Mouse (Mus musculus): ENCODE results near the gene Fbxo47. TPM values are rescaled to one million over a fixed set of nuclear protein-coding genes. Genes with fewer than 3 reads are reported as not detected.
"Not testable (repeated sequence)": the region's sequence is repeated elsewhere in the genome, so short reads cannot be mapped to it uniquely, and the experiment has no call there.

Gene Fbxo47
- polyA plus RNA-seq, 1 experiment from 2014 or later: 0.63 TPM

- Histone ChIP-seq H3K9ac (replicated peaks; ENCODE audit: low read depth, low read length) (no peak overlapping the region), H3K4me1 (replicated peaks; ENCODE audit: control insufficient read depth, insufficient read depth, low read length) (0 out of 2 replicates have a peak, but pooled peaks cover 2% of the 10 kb centered on the region), H3K36me3 (ENCODE audit: control insufficient read depth, insufficient read depth) (no peaks in the 10 kb centered on the region), H3K27me3 (replicated peaks; ENCODE audit: control insufficient read depth, insufficient read depth, low read length) (no peaks in the 10 kb centered on the region), H3K27ac (ENCODE audit: low read length) (no peak overlapping the region), H3K9me3 (ENCODE audit: control insufficient read depth, low read length) (no peaks in the 10 kb centered on the region), H3K4me2 (ENCODE audit: low read length) (no peak overlapping the region), H3K4me3 (replicated peaks; ENCODE audit: low read length) (no peak overlapping the region)
- 98% methylated on average over 2 of the region's 2 CpGs for WGBS
- no peak for ATAC-seq
Observed at GRCm38 (mm10) chr11:97885296-97885915, 1.5 kb upstream of the Fbxo47 start.

- ATAC-seq: 0 out of 2 replicates have a peak, but pooled peaks have one; percentile 1
- Histone ChIP-seq H3K27me3 (replicated peaks; ENCODE audit: control insufficient read depth, insufficient read depth, low read length) (no peaks in the 10 kb centered on the region), H3K4me3 (replicated peaks; ENCODE audit: low read length) (peak overlapping the region; percentile 52), H3K4me2 (ENCODE audit: low read length) (peak overlapping the region; percentile 49), H3K9me3 (ENCODE audit: control insufficient read depth, low read length) (no peaks in the 10 kb centered on the region), H3K9ac (replicated peaks; ENCODE audit: low read depth, low read length) (peak overlapping the region; percentile 49), H3K36me3 (ENCODE audit: control insufficient read depth, insufficient read depth) (no peaks in the 10 kb centered on the region), H3K27ac (ENCODE audit: low read length) (peak overlapping the region; percentile 87), H3K4me1 (replicated peaks; ENCODE audit: control insufficient read depth, insufficient read depth, low read length) (0 out of 2 replicates have a peak, but pooled peaks cover 2% of the 10 kb centered on the region)
- WGBS: 27% methylated on average over 7 of the region's 7 CpGs
Observed at GRCm38 (mm10) chr11:97884601-97885185, 739 bp upstream of the Fbxo47 start.

GRCm38 (mm10) chr11:97883542-97883917 lies 424 bp downstream of the Fbxo47 start:
- Histone ChIP-seq H3K27me3 (replicated peaks; ENCODE audit: control insufficient read depth, insufficient read depth, low read length) (no peaks in the 10 kb centered on the region), H3K4me2 (ENCODE audit: low read length) (peak overlapping the region; percentile 49), H3K9ac (replicated peaks; ENCODE audit: low read depth, low read length) (peak overlapping the region; percentile 20; the same call in 1 of the 2 replicates), H3K4me1 (replicated peaks; ENCODE audit: control insufficient read depth, insufficient read depth, low read length) (0 out of 2 replicates have a peak, but pooled peaks cover 2% of the 10 kb centered on the region), H3K27ac (ENCODE audit: low read length) (peak overlapping the region; percentile 76), H3K36me3 (ENCODE audit: control insufficient read depth, insufficient read depth) (no peaks in the 10 kb centered on the region), H3K4me3 (replicated peaks; ENCODE audit: low read length) (peak overlapping the region; percentile 52), H3K9me3 (ENCODE audit: control insufficient read depth, low read length) (no peaks in the 10 kb centered on the region)
- ATAC-seq: peak; percentile 9; the same call in 1 of the 2 replicates
- WGBS: 3% methylated on average over 26 of the region's 26 CpGs

- Histone ChIP-seq H3K36me3 (ENCODE audit: control insufficient read depth, insufficient read depth) (no peaks in the 10 kb centered on the region), H3K27ac (ENCODE audit: low read length) (no peak overlapping the region), H3K4me3 (replicated peaks; ENCODE audit: low read length) (no peak overlapping the region), H3K9me3 (ENCODE audit: control insufficient read depth, low read length) (no peaks in the 10 kb centered on the region), H3K4me1 (replicated peaks; ENCODE audit: control insufficient read depth, insufficient read depth, low read length) (0 out of 2 replicates have a peak, but pooled peaks cover 2% of the 10 kb centered on the region), H3K27me3 (replicated peaks; ENCODE audit: control insufficient read depth, insufficient read depth, low read length) (no peaks in the 10 kb centered on the region), H3K4me2 (ENCODE audit: low read length) (no peak overlapping the region), H3K9ac (replicated peaks; ENCODE audit: low read depth, low read length) (no peak overlapping the region)
- no peak for ATAC-seq
- 96% methylated on average over 4 of the region's 4 CpGs for WGBS
Observed at GRCm38 (mm10) chr11:97880362-97880761, 3.6 kb downstream of the Fbxo47 start.

GRCm38 (mm10) chr11:97877341-97877740 lies 6.6 kb downstream of the Fbxo47 start:
- Histone ChIP-seq H3K4me3 (replicated peaks; ENCODE audit: low read length) (no peak overlapping the region), H3K36me3 (ENCODE audit: control insufficient read depth, insufficient read depth) (no peaks in the 10 kb centered on the region), H3K27ac (ENCODE audit: low read length) (no peak overlapping the region), H3K4me1 (replicated peaks; ENCODE audit: control insufficient read depth, insufficient read depth, low read length) (no peaks in the 10 kb centered on the region), H3K27me3 (replicated peaks; ENCODE audit: control insufficient read depth, insufficient read depth, low read length) (no peaks in the 10 kb centered on the region), H3K9ac (replicated peaks; ENCODE audit: low read depth, low read length) (no peak overlapping the region), H3K9me3 (ENCODE audit: control insufficient read depth, low read length) (no peaks in the 10 kb centered on the region), H3K4me2 (ENCODE audit: low read length) (no peak overlapping the region)
- no peak for ATAC-seq
- 87% methylated on average over 2 of the region's 2 CpGs for WGBS

- WGBS: 82% methylated on average over 1 of the region's 1 CpGs
- no peaks in the 10 kb centered on the region for H3K9me3 ChIP-seq (ENCODE audit: control insufficient read depth, low read length)
- no peak for ATAC-seq
- H3K4me1 ChIP-seq (replicated peaks; ENCODE audit: control insufficient read depth, insufficient read depth, low read length): no peaks in the 10 kb centered on the region
- no peak overlapping the region for H3K27ac ChIP-seq (ENCODE audit: low read length)
- H3K36me3 ChIP-seq (ENCODE audit: control insufficient read depth, insufficient read depth): no peaks in the 10 kb centered on the region
- H3K4me3 ChIP-seq (replicated peaks; ENCODE audit: low read length): no peak overlapping the region
- H3K4me2 ChIP-seq (ENCODE audit: low read length): no peak overlapping the region
- no peak overlapping the region for H3K9ac ChIP-seq (replicated peaks; ENCODE audit: low read depth, low read length)
- H3K27me3 ChIP-seq (replicated peaks; ENCODE audit: control insufficient read depth, insufficient read depth, low read length): no peaks in the 10 kb centered on the region
Observed at GRCm38 (mm10) chr11:97874396-97874795, 9.6 kb downstream of the Fbxo47 start.

GRCm38 (mm10) chr11:97872378-97872777 lies 11.6 kb downstream of the Fbxo47 start:
- H3K27me3 ChIP-seq (replicated peaks; ENCODE audit: control insufficient read depth, insufficient read depth, low read length); ATAC-seq; H3K4me1 ChIP-seq (replicated peaks; ENCODE audit: control insufficient read depth, insufficient read depth, low read length); H3K9me3 ChIP-seq (ENCODE audit: control insufficient read depth, low read length); H3K36me3 ChIP-seq (ENCODE audit: control insufficient read depth, insufficient read depth); H3K4me2 ChIP-seq (ENCODE audit: low read length); H3K4me3 ChIP-seq (replicated peaks; ENCODE audit: low read length); H3K9ac ChIP-seq (replicated peaks; ENCODE audit: low read depth, low read length); H3K27ac ChIP-seq (ENCODE audit: low read length): not testable (repeated sequence)
- 91% methylated on average over 5 of the region's 5 CpGs for WGBS

GRCm38 (mm10) chr11:97867591-97867990 lies 16.4 kb downstream of the Fbxo47 start:
- no peaks in the 10 kb centered on the region for H3K27me3 ChIP-seq (replicated peaks; ENCODE audit: control insufficient read depth, insufficient read depth, low read length)
- H3K36me3 ChIP-seq (ENCODE audit: control insufficient read depth, insufficient read depth): no peaks in the 10 kb centered on the region
- WGBS: 88% methylated on average over 3 of the region's 3 CpGs
- no peak overlapping the region for H3K4me3 ChIP-seq (replicated peaks; ENCODE audit: low read length)
- no peaks in the 10 kb centered on the region for H3K4me1 ChIP-seq (replicated peaks; ENCODE audit: control insufficient read depth, insufficient read depth, low read length)
- no peak overlapping the region for H3K9ac ChIP-seq (replicated peaks; ENCODE audit: low read depth, low read length)
- no peak for ATAC-seq
- H3K27ac ChIP-seq (ENCODE audit: low read length): no peak overlapping the region
- no peaks in the 10 kb centered on the region for H3K9me3 ChIP-seq (ENCODE audit: control insufficient read depth, low read length)
- no peak overlapping the region for H3K4me2 ChIP-seq (ENCODE audit: low read length)

- H3K27ac ChIP-seq (ENCODE audit: low read length): no peak overlapping the region
- WGBS: 97% methylated on average over 3 of the region's 3 CpGs
- ATAC-seq: no peak
- H3K4me1 ChIP-seq (replicated peaks; ENCODE audit: control insufficient read depth, insufficient read depth, low read length): no peaks in the 10 kb centered on the region
- no peak overlapping the region for H3K4me3 ChIP-seq (replicated peaks; ENCODE audit: low read length)
- no peaks in the 10 kb centered on the region for H3K27me3 ChIP-seq (replicated peaks; ENCODE audit: control insufficient read depth, insufficient read depth, low read length)
- H3K9ac ChIP-seq (replicated peaks; ENCODE audit: low read depth, low read length): no peak overlapping the region
- no peaks in the 10 kb centered on the region for H3K36me3 ChIP-seq (ENCODE audit: control insufficient read depth, insufficient read depth)
- H3K9me3 ChIP-seq (ENCODE audit: control insufficient read depth, low read length): no peaks in the 10 kb centered on the region
- no peak overlapping the region for H3K4me2 ChIP-seq (ENCODE audit: low read length)
Observed at GRCm38 (mm10) chr11:97866091-97866888, 17.7 kb downstream of the Fbxo47 start.
